Mouse (Mus musculus) liver, embryonic 13.5 days (tissue): ENCODE measurements around the gene Pqlc2. TPM values are rescaled to one million over a fixed set of nuclear protein-coding genes. Genes with fewer than 3 reads are reported as not detected.
A peak's percentile ranks its signal among the peaks of the same experiment; 100 is the strongest.

ENCODE experiments used
- ATAC-seq: fragments of 200-750 bp; cut with Nextera tagmentation; 2 replicates; pipeline ENCODE4 v1.8.0; 2017; ENCODE audit warnings: low read depth, mild to moderate bottlenecking, moderate number of reproducible peaks, moderate library complexity
- DNase-seq: peaks from one replicate; pipeline ENCODE4 v3.0.0; 2022
- H3K27ac ChIP-seq: fragments of 300-500 bp; sonication (generic); 2 replicates; pipeline ENCODE4 v1.5.1; 2015; ENCODE audit warnings: moderate library complexity, mild to moderate bottlenecking, inconsistent platforms
- H3K27me3 ChIP-seq: fragments of 300-500 bp; sonication (generic); 2 replicates; pipeline ENCODE4 v1.6.1; 2015; ENCODE audit warnings: mild to moderate bottlenecking, inconsistent platforms
- H3K36me3 ChIP-seq: fragments of 300-500 bp; sonication (generic); 2 replicates; pipeline ENCODE4 v1.6.1; 2015; ENCODE audit warnings: mild to moderate bottlenecking, inconsistent platforms
- H3K4me1 ChIP-seq: fragments of 300-500 bp; sonication (generic); replicated peaks from 2 replicates; pipeline ENCODE4 v1.6.1; 2015; ENCODE audit warnings: inconsistent platforms
- H3K4me2 ChIP-seq: fragments of 300-500 bp; sonication (generic); 2 replicates; pipeline ENCODE4 v1.6.1; 2015; ENCODE audit warnings: inconsistent platforms, mild to moderate bottlenecking, moderate library complexity
- H3K4me3 ChIP-seq: fragments of 300-500 bp; sonication (generic); replicated peaks from 2 replicates; pipeline ENCODE4 v1.5.1; 2015; ENCODE audit warnings: mild to moderate bottlenecking, inconsistent platforms
- H3K9ac ChIP-seq: fragments of 300-500 bp; sonication (generic); 2 replicates; pipeline ENCODE4 v1.6.1; 2015; ENCODE audit warnings: mild to moderate bottlenecking, inconsistent platforms
- H3K9me3 ChIP-seq: fragments of 300-500 bp; sonication (generic); replicated peaks from 2 replicates; pipeline ENCODE4 v1.6.1; 2016; ENCODE audit warnings: inconsistent platforms
- WGBS: fragments of 180-500 bp; shearing (Covaris S2); methylation state at CpG from one replicate; pipeline ENCODE4 v1.1.7; 2015; ENCODE audit not compliant: insufficient replicate concordance; 5-methylcytosine and 5-hydroxymethylcytosine counted together
- polyA plus RNA-seq: library from polyadenylated mRNA; unstranded; fragments of >200 nt; fragmentation: Nextera tagmentation; extraction: Ambion mirVana; gene quantifications from 2 replicates; pipeline ENCODE4 v1.2.1, GENCODE M21; 2015

Gene Pqlc2
- polyA plus RNA-seq, 1 experiment from 2014 or later, result 10.3 TPM

DNA sequence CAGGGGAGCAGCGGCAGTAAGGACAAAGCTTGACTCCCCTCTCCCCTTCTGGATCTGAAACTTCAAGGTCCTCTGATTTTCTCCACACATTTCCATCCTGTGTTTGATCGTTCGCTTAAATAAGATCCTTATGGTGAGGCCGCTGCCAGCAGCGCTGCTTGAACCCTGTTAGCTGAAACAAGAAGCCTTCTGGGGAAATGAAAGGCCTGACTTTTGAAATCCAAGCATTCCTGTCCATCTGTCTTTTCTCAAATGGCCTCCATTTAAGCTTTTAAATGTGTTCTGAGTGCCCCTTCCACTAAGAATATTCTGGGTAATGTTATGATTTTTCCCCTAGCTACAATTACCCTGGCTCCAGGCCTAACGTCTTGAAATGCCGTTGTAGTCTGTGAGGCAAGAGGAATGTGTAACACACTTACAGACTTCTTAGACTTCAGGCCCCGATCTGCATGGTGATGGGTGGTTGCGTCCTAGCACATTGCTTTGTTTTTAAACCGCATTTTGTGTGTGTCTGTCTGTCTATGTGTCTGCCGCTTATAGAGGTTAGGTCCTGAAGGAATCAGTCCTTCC is 51.1 kb downstream of the Pqlc2 start:
- no peak for ATAC-seq
- 83% methylated on average over 11 of the region's 11 CpGs for WGBS
- H3K27me3 ChIP-seq, result no peaks in the 10 kb centered on the region
- H3K4me2 ChIP-seq, result no peak overlapping the region
- no peak overlapping the region for H3K9ac ChIP-seq
- no peak for DNase-seq
- H3K9me3 ChIP-seq, result no peaks in the 10 kb centered on the region
- H3K4me3 ChIP-seq, result no peak overlapping the region
- peaks cover 80% of the 10 kb centered on the region for H3K36me3 ChIP-seq
- H3K4me1 ChIP-seq, result 0 out of 2 replicates have a peak, but pooled peaks cover 3% of the 10 kb centered on the region
- no peak overlapping the region for H3K27ac ChIP-seq

DNA sequence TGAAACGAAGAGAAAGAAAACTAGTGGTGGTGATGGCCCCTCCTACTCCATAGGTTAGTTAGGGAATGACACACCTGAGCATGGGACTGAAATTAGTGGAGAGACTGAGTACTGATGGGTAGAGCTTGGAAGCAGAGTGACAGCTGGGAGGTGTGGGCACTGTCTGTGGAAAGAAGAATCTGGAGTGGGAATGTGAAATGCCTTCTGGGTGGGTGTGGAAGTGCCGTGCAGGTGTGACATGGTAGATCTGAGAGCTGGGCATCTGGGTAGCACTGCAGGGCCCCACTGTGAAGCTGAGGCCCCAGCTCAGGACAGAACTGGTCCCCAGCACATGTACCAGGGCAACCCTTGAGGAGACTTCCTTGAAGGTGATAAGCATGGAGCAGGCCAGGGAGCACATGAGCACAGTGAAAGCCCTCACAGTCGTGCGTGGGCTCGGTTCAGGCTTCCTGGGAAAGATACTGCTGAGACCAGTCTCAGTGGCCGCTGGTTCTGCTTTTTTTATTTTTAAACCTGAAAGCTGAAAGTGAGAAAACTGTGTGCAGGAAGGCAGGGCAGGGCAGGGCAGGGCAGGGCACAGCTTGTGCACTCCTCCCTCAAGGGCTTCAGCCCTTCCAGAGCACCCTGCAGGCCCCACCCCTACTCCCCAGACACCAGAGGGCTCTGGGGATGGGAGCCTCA is 51.7 kb downstream of the Pqlc2 start:
- no peak overlapping the region for H3K9ac ChIP-seq
- WGBS, result 57% methylated on average over 6 of the region's 6 CpGs
- no peaks in the 10 kb centered on the region for H3K9me3 ChIP-seq
- no peak overlapping the region for H3K4me2 ChIP-seq
- peaks cover 75% of the 10 kb centered on the region for H3K36me3 ChIP-seq
- no peak overlapping the region for H3K4me3 ChIP-seq
- DNase-seq (no peak), ATAC-seq (no peak)
- H3K4me1 ChIP-seq, result 0 out of 2 replicates have a peak, but pooled peaks cover 3% of the 10 kb centered on the region
- H3K27me3 ChIP-seq, result no peaks in the 10 kb centered on the region
- no peak overlapping the region for H3K27ac ChIP-seq

DNA sequence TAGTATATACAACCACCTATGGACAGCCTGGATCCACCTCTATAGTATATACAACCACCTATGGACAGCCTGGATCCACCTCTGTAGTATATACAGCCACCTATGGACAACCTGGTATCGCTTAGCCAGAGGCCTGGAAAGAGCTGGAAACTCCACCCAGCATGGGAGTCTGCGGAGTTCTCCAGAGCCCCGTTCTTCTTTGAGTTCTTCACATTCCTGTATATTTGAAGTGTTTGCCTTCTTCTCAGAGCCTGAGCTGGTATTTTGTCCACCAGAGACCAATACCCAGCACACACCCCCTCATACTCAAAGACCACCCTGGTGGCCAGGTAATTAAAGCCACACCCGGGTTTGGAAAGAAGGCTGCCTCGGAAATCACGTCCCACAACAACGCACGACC is 53.8 kb downstream of the Pqlc2 start:
- Histone ChIP-seq H3K27ac (no peak overlapping the region), H3K9ac (no peak overlapping the region), H3K9me3 (no peaks in the 10 kb centered on the region), H3K36me3 (peaks cover 54% of the 10 kb centered on the region), H3K4me2 (no peak overlapping the region), H3K27me3 (no peaks in the 10 kb centered on the region), H3K4me3 (no peak overlapping the region), H3K4me1 (peaks cover 8% of the 10 kb centered on the region)
- ATAC-seq (no peak), DNase-seq (no peak)
- WGBS, result 87% methylated on average over 8 of the region's 8 CpGs

DNA sequence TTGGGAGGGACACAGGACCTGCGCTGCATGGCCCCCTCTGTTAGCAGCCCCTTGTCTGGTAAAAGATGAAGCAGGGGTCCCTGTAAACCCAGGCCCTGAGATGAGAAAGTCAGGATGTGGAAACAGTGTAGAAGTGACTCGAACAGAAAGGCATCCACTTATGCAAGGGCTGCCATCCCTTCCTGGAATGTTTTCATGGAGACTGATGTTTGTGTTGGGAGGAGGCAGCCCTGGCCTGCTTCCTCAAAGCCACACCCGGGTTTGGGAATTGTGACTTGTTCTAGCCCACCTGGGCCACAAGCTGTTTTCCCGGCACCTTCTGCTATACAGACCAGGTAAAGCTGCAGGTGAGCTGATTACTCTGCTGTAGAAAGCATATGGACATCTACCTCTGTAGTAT is 54.4 kb downstream of the Pqlc2 start:
- WGBS, result 77% methylated on average over 4 of the region's 4 CpGs
- Histone ChIP-seq H3K4me3 (no peak overlapping the region), H3K36me3 (peaks cover 49% of the 10 kb centered on the region), H3K4me2 (no peak overlapping the region), H3K27me3 (no peaks in the 10 kb centered on the region), H3K9me3 (no peaks in the 10 kb centered on the region), H3K9ac (no peak overlapping the region), H3K4me1 (peaks cover 14% of the 10 kb centered on the region), H3K27ac (no peak overlapping the region)
- ATAC-seq (no peak), DNase-seq (no peak)

DNA sequence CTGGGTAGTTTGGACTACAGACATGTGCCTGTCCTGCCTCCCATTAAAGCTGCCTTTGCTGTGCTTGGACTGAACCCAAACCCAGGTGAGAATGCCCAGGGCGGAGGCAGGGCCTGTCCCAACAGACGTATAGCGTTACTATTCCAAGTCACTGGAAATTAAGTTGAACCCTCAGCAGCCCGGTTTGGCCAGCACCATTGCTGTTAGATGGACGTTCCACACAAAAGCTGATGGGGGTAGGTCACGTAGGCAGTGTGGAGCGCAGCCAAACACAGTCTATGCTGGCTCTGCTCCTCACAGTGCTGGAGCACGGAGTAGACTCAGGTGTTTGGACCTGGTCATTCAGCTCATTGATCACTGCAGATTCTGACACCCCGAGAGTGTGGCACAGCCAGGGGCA is 57.3 kb downstream of the Pqlc2 start:
- no peaks in the 10 kb centered on the region for H3K9me3 ChIP-seq
- 83% methylated on average over 9 of the region's 9 CpGs for WGBS

DNA sequence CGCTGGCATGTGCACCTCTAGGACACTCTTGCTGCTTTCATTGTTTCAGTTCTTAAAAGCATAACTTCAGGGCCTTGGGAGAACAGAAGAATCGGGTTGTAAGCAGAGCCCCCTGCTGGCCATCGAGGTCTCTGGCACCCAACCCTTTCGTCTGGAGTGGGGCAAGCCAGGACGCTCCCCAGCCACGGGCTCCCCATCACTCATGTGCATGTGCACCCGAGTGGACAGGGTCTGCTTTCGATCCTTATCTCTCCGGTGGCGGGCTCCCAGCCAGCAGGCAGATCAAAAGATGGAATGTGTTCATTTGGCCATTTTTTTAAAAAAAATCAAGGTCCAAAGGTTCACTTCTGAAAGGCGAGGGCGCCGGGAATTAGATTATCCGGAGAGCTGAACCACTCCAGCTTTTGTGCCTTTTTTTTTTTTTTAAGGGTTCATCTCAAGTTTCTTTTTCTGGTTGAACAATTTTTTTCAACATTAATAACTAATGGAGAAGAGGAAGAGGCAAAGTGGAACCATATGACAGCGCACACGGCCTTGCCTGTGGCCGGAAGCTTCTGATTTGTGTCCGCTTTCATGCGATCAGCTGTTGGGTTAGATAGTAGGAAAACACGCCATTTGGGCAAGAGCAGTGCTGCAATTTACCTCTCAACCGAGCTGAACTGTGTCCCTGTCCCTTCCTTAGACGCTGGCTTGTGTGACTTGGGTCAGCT is 58.3 kb downstream of the Pqlc2 start:
- no peak overlapping the region for H3K27ac ChIP-seq
- WGBS, result 59% methylated on average over 22 of the region's 22 CpGs
- no peak overlapping the region for H3K4me3 ChIP-seq
- peaks cover 21% of the 10 kb centered on the region for H3K36me3 ChIP-seq
- H3K9ac ChIP-seq, result no peak overlapping the region
- H3K4me2 ChIP-seq, result no peak overlapping the region
- H3K9me3 ChIP-seq, result no peaks in the 10 kb centered on the region
- no peaks in the 10 kb centered on the region for H3K27me3 ChIP-seq
- ATAC-seq (peak; percentile 34; the same call in 1 of the 2 replicates), DNase-seq (peak; percentile 42)
- H3K4me1 ChIP-seq, result peaks cover 40% of the 10 kb centered on the region

More for the DNA sequence above, 57.3 kb downstream of the Pqlc2 start:
- Histone ChIP-seq H3K27ac (no peak overlapping the region), H3K4me2 (no peak overlapping the region), H3K36me3 (peaks cover 29% of the 10 kb centered on the region), H3K27me3 (no peaks in the 10 kb centered on the region), H3K4me3 (no peak overlapping the region), H3K4me1 (peaks cover 40% of the 10 kb centered on the region), H3K9ac (no peak overlapping the region)
- no peak for ATAC-seq
- no peak for DNase-seq

DNA sequence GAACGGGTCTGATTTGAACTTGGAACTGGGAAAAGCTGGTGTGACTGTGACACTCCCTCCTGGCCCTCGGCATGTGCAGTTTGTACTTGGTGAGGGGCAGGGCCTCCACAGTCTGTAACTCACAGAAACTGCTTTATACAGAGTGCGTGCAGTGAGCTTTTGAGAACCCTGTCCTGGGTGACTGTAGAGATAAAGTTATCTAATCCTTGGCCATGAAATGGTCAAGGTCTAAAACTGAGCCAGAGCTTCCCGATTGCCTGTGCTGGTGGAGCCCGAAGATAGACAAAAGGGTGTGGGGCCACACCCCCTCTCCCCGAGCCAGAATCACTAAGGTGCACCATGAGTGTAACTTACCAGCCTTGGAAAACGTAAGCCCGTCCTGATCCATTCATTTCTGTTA is 59.6 kb downstream of the Pqlc2 start:
- WGBS, result 32% methylated on average over 8 of the region's 8 CpGs
- Histone ChIP-seq H3K27ac (no peak overlapping the region), H3K4me1 (peaks cover 40% of the 10 kb centered on the region), H3K9me3 (no peaks in the 10 kb centered on the region), H3K9ac (no peak overlapping the region), H3K4me2 (no peak overlapping the region), H3K36me3 (peaks cover 25% of the 10 kb centered on the region; the same call in 1 of the 2 replicates), H3K27me3 (no peaks in the 10 kb centered on the region), H3K4me3 (no peak overlapping the region)
- ATAC-seq, result peak; percentile 41; the same call in 1 of the 2 replicates
- no peak for DNase-seq

DNA sequence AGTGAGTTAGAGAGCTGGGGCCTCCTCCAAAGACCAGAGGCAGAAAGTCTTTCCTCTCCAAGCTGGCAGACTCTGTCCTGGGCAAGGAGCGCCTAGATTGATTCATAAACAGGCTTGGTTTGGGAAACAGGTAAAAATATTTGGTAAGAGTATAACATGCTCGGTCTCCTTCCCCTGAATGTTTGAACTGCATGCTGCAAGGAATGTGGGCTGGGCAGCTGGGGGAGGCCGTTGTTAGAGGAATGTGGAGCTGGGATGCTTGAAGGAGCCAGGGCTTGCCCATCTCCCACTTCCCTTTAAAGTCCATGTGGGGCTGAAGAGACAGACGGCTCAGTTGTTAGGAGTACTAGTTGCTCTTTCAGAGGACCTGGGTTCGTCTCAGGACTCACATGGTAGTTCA is 60.5 kb downstream of the Pqlc2 start:
- no peak overlapping the region for H3K4me2 ChIP-seq
- no peak for ATAC-seq
- no peak overlapping the region for H3K27ac ChIP-seq
- H3K9me3 ChIP-seq, result no peaks in the 10 kb centered on the region
- H3K36me3 ChIP-seq, result peaks cover 21% of the 10 kb centered on the region; the same call in 1 of the 2 replicates
- no peaks in the 10 kb centered on the region for H3K27me3 ChIP-seq
- H3K9ac ChIP-seq, result no peak overlapping the region
- H3K4me3 ChIP-seq, result no peak overlapping the region
- no peak for DNase-seq
- WGBS, result 62% methylated on average over 5 of the region's 5 CpGs
- H3K4me1 ChIP-seq, result peaks cover 40% of the 10 kb centered on the region

DNA sequence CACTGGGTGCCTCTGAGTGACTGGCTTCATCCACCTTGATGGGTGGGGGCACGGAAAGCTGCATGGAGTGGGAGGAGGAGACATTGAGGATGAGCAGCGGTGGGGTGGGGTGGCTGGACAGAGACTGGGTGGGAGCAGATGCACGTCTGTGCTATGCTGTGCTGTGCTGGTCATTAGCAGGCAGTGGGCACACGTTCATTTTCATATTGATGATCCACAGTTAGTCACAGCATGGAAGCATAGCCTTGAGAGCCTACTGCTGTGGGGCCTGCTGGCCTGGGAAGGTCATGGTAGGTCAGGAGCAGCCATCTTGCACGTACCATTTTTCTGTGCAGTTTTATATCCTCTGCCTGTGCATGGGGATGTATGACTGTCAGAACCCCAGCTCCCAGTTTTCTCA is 61.8 kb downstream of the Pqlc2 start:
- H3K27ac ChIP-seq, result no peak overlapping the region
- no peak overlapping the region for H3K9ac ChIP-seq
- ATAC-seq, result no peak
- no peaks in the 10 kb centered on the region for H3K9me3 ChIP-seq
- H3K27me3 ChIP-seq, result no peaks in the 10 kb centered on the region
- no peak for DNase-seq
- WGBS, result 78% methylated on average over 5 of the region's 5 CpGs
- H3K4me3 ChIP-seq, result no peak overlapping the region
- H3K36me3 ChIP-seq, result peaks cover 16% of the 10 kb centered on the region; the same call in 1 of the 2 replicates
- peaks cover 43% of the 10 kb centered on the region for H3K4me1 ChIP-seq
- H3K4me2 ChIP-seq, result no peak overlapping the region

DNA sequence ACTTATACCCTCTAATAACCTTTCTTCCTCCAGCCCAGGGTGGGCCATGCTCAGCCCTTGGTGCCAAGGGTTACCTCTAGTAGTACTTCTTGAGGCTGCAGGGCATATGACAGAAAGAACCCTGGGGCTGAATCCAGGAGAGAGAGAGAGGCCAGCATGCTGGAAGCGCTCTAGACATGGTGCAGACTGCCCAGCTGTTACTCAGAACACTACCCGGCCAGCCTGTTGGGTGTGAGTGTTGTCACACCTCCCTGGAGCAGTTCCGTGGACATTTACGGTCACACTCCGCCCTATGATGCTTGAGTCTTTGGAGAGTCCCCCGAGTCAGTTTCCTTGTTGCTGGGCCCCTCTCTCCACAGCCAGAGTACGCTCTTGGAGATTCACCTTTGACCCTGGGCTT is 62.5 kb downstream of the Pqlc2 start:
- no peaks in the 10 kb centered on the region for H3K27me3 ChIP-seq
- DNase-seq, result no peak
- H3K36me3 ChIP-seq, result peaks cover 18% of the 10 kb centered on the region; the same call in 1 of the 2 replicates
- peaks cover 43% of the 10 kb centered on the region for H3K4me1 ChIP-seq
- H3K9me3 ChIP-seq, result no peaks in the 10 kb centered on the region
- H3K9ac ChIP-seq, result no peak overlapping the region
- no peak overlapping the region for H3K4me2 ChIP-seq
- no peak overlapping the region for H3K4me3 ChIP-seq
- H3K27ac ChIP-seq, result no peak overlapping the region
- 80% methylated on average over 7 of the region's 7 CpGs for WGBS
- no peak for ATAC-seq

DNA sequence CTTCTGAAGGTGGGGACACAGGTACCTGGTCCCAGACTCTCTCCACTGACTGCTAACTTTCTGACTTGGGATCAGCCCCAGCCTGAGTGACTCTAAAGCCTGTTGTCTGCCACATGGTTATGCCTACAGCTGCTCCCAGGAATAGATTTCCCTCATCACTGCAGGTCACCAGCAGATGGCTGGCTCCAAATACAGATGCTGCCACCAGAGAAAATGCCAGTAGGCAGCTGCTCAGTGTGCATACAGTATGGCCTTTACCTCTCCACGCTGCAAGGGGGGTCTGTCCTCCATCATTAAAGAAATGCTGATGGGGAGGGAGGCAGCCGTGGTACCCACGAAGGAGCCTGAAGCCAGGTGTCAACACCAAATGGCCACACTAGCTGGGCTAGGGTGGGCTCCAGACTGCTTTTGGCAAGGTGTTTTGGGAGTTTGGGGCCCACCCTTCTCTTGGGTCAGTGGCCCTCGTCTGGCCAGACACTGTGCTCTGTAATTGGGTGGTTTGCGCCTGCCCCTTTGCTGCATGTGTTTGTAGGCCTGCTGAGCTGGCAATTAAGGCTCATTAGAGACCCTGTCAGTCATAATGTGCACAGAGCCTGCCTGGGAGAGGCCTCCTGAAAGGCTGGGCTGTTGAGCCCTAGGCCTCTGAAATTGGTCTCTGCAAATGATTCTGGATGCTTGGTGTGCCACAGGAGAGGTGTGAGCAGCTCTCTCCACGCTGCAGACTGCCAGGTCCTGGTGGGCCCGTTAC is 64.2 kb downstream of the Pqlc2 start:
- ATAC-seq (no peak), DNase-seq (no peak)
- peaks cover 33% of the 10 kb centered on the region for H3K36me3 ChIP-seq
- H3K27me3 ChIP-seq, result no peaks in the 10 kb centered on the region
- H3K9ac ChIP-seq, result no peak overlapping the region
- no peak overlapping the region for H3K4me3 ChIP-seq
- H3K27ac ChIP-seq, result no peak overlapping the region
- WGBS, result 77% methylated on average over 7 of the region's 7 CpGs
- no peak overlapping the region for H3K4me2 ChIP-seq
- H3K9me3 ChIP-seq, result no peaks in the 10 kb centered on the region
- peaks cover 34% of the 10 kb centered on the region for H3K4me1 ChIP-seq
